Mouse (Mus musculus): ENCODE measurements around the gene Irs1. TPM values are rescaled to one million over a fixed set of nuclear protein-coding genes. Genes with fewer than 3 reads are reported as not detected.
A peak's percentile ranks its signal among the peaks of the same experiment; 100 is the strongest.

Gene Irs1
- polyA plus RNA-seq, 1 experiment from 2014 or later, result 8.5 TPM

GRCm38 (mm10) chr1:82286190-82287051 lies 4.8 kb downstream of the Irs1 start:
- no peaks in the 10 kb centered on the region for H3K27me3 ChIP-seq
- 12% methylated on average over 15 of the region's 15 CpGs for WGBS
- peak overlapping the region; percentile 91 for H3K9ac ChIP-seq
- no peak for ATAC-seq (ENCODE audit: low FRiP score)
- peak overlapping the region; percentile 70 for H3K27ac ChIP-seq
- peak overlapping the region; percentile 75 for H3K4me3 ChIP-seq
- H3K9me3 ChIP-seq, result no peaks in the 10 kb centered on the region
- H3K4me2 ChIP-seq, result peak overlapping the region; percentile 67
- H3K36me3 ChIP-seq, result peaks cover 19% of the 10 kb centered on the region
- peaks cover 73% of the 10 kb centered on the region for H3K4me1 ChIP-seq (replicated peaks)

- no peak for ATAC-seq (ENCODE audit: low FRiP score)
- peaks cover 75% of the 10 kb centered on the region for H3K4me1 ChIP-seq (replicated peaks)
- peak overlapping the region; percentile 91 for H3K9ac ChIP-seq
- WGBS, result 13% methylated on average over 5 of the region's 5 CpGs
- H3K4me2 ChIP-seq, result peak overlapping the region; percentile 67
- H3K27me3 ChIP-seq, result no peaks in the 10 kb centered on the region
- peak overlapping the region; percentile 75 for H3K4me3 ChIP-seq
- peak overlapping the region; percentile 70 for H3K27ac ChIP-seq
- H3K9me3 ChIP-seq, result no peaks in the 10 kb centered on the region
- peaks cover 19% of the 10 kb centered on the region for H3K36me3 ChIP-seq
These were observed 5.6 kb downstream of the Irs1 start for GRCm38 (mm10) chr1:82285461-82286189.

GRCm38 (mm10) chr1:82284403-82284802 lies 6.8 kb downstream of the Irs1 start:
- no peak for ATAC-seq (ENCODE audit: low FRiP score)
- WGBS, result 22% methylated on average over 4 of the region's 4 CpGs
- Histone ChIP-seq H3K9me3 (no peaks in the 10 kb centered on the region), H3K27me3 (no peaks in the 10 kb centered on the region), H3K27ac (peak overlapping the region; percentile 97), H3K4me2 (peak overlapping the region; percentile 67), H3K36me3 (peaks cover 19% of the 10 kb centered on the region), H3K9ac (peak overlapping the region; percentile 80), H3K4me1 (replicated peaks) (peaks cover 72% of the 10 kb centered on the region), H3K4me3 (peak overlapping the region; percentile 75)

GRCm38 (mm10) chr1:82283901-82284301 lies 7.3 kb downstream of the Irs1 start:
- H3K4me3 ChIP-seq, result peak overlapping the region; percentile 75
- no peaks in the 10 kb centered on the region for H3K9me3 ChIP-seq
- H3K27me3 ChIP-seq, result no peaks in the 10 kb centered on the region
- H3K4me2 ChIP-seq, result peak overlapping the region; percentile 67
- peak overlapping the region; percentile 80 for H3K9ac ChIP-seq
- 0 out of 2 replicates have a peak, but pooled peaks have one; percentile 19 for ATAC-seq (ENCODE audit: low FRiP score)
- H3K4me1 ChIP-seq (replicated peaks), result peaks cover 67% of the 10 kb centered on the region
- 0% methylated on average over 1 of the region's 1 CpGs for WGBS
- H3K36me3 ChIP-seq, result peaks cover 17% of the 10 kb centered on the region
- H3K27ac ChIP-seq, result peak overlapping the region; percentile 97

- Histone ChIP-seq H3K27me3 (no peaks in the 10 kb centered on the region), H3K4me3 (peak overlapping the region; percentile 75), H3K4me2 (peak overlapping the region; percentile 67), H3K27ac (peak overlapping the region; percentile 97), H3K9me3 (no peaks in the 10 kb centered on the region), H3K9ac (peak overlapping the region; percentile 80), H3K36me3 (peaks cover 11% of the 10 kb centered on the region), H3K4me1 (replicated peaks) (peaks cover 59% of the 10 kb centered on the region)
- peak; percentile 98 for ATAC-seq (ENCODE audit: low FRiP score)
- 1% methylated on average over 31 of the region's 35 CpGs for WGBS
These were observed 8.1 kb downstream of the Irs1 start for GRCm38 (mm10) chr1:82282992-82283611.

GRCm38 (mm10) chr1:82281823-82282222 lies 9.4 kb downstream of the Irs1 start:
- WGBS, result 89% methylated on average over 6 of the region's 6 CpGs
- Histone ChIP-seq H3K27me3 (no peaks in the 10 kb centered on the region), H3K36me3 (peaks cover 11% of the 10 kb centered on the region), H3K9ac (no peak overlapping the region), H3K9me3 (no peaks in the 10 kb centered on the region), H3K4me1 (replicated peaks) (peaks cover 47% of the 10 kb centered on the region), H3K27ac (no peak overlapping the region), H3K4me3 (no peak overlapping the region), H3K4me2 (no peak overlapping the region)
- ATAC-seq (ENCODE audit: low FRiP score), result no peak

- WGBS, result 84% methylated on average over 1 of the region's 1 CpGs
- no peak overlapping the region for H3K4me2 ChIP-seq
- H3K27me3 ChIP-seq, result no peaks in the 10 kb centered on the region
- H3K9me3 ChIP-seq, result no peaks in the 10 kb centered on the region
- peaks cover 31% of the 10 kb centered on the region for H3K4me1 ChIP-seq (replicated peaks)
- H3K36me3 ChIP-seq, result peaks cover 15% of the 10 kb centered on the region
- H3K27ac ChIP-seq, result no peak overlapping the region
- no peak overlapping the region for H3K4me3 ChIP-seq
- H3K9ac ChIP-seq, result no peak overlapping the region
- ATAC-seq (ENCODE audit: low FRiP score), result no peak
These were observed 11.4 kb downstream of the Irs1 start for GRCm38 (mm10) chr1:82279768-82280167.

GRCm38 (mm10) chr1:82274361-82274760 lies 16.9 kb downstream of the Irs1 start:
- Histone ChIP-seq H3K36me3 (peaks cover 15% of the 10 kb centered on the region), H3K27ac (no peak overlapping the region), H3K4me2 (no peak overlapping the region), H3K9me3 (no peaks in the 10 kb centered on the region), H3K27me3 (no peaks in the 10 kb centered on the region), H3K9ac (no peak overlapping the region), H3K4me1 (replicated peaks) (peaks cover 17% of the 10 kb centered on the region), H3K4me3 (no peak overlapping the region)
- 46% methylated on average over 1 of the region's 1 CpGs for WGBS
- no peak for ATAC-seq (ENCODE audit: low FRiP score)

GRCm38 (mm10) chr1:82273529-82273928 lies 17.7 kb downstream of the Irs1 start:
- Histone ChIP-seq H3K9ac (no peak overlapping the region), H3K27me3 (no peaks in the 10 kb centered on the region), H3K4me2 (no peak overlapping the region), H3K27ac (no peak overlapping the region), H3K4me1 (replicated peaks) (peaks cover 17% of the 10 kb centered on the region), H3K9me3 (no peaks in the 10 kb centered on the region), H3K4me3 (no peak overlapping the region), H3K36me3 (peaks cover 15% of the 10 kb centered on the region)
- no peak for ATAC-seq (ENCODE audit: low FRiP score)
- WGBS, result 20% methylated on average over 6 of the region's 6 CpGs

- no peak for ATAC-seq (ENCODE audit: low FRiP score)
- H3K9me3 ChIP-seq, result no peaks in the 10 kb centered on the region
- WGBS, result 83% methylated on average over 5 of the region's 5 CpGs
These were observed 19.0 kb downstream of the Irs1 start for GRCm38 (mm10) chr1:82272231-82272630.

GRCm38 (mm10) chr1:82267547-82267946 lies 23.7 kb downstream of the Irs1 start:
- no peaks in the 10 kb centered on the region for H3K27me3 ChIP-seq
- no peaks in the 10 kb centered on the region; the same call in 1 of the 2 replicates for H3K4me1 ChIP-seq (replicated peaks)
- H3K4me3 ChIP-seq, result no peak overlapping the region
- H3K36me3 ChIP-seq, result no peaks in the 10 kb centered on the region
- H3K9ac ChIP-seq, result no peak overlapping the region
- no peak for ATAC-seq (ENCODE audit: low FRiP score)
- H3K4me2 ChIP-seq, result no peak overlapping the region
- no peaks in the 10 kb centered on the region for H3K9me3 ChIP-seq
- H3K27ac ChIP-seq, result no peak overlapping the region
- WGBS, result 86% methylated on average over 4 of the region's 4 CpGs

More at GRCm38 (mm10) chr1:82272231-82272630, 19.0 kb downstream of the Irs1 start:
- Histone ChIP-seq H3K4me1 (replicated peaks) (peaks cover 17% of the 10 kb centered on the region), H3K27ac (no peak overlapping the region), H3K36me3 (peaks cover 8% of the 10 kb centered on the region), H3K9ac (no peak overlapping the region), H3K4me2 (no peak overlapping the region), H3K27me3 (no peaks in the 10 kb centered on the region), H3K4me3 (no peak overlapping the region)

- Histone ChIP-seq H3K4me1 (replicated peaks) (peaks cover 16% of the 10 kb centered on the region), H3K36me3 (no peaks in the 10 kb centered on the region), H3K4me2 (no peak overlapping the region), H3K27ac (no peak overlapping the region), H3K4me3 (no peak overlapping the region), H3K27me3 (no peaks in the 10 kb centered on the region), H3K9me3 (no peaks in the 10 kb centered on the region), H3K9ac (no peak overlapping the region)
- no peak for ATAC-seq (ENCODE audit: low FRiP score)
- 68% methylated on average over 1 of the region's 1 CpGs for WGBS
These were observed 28.9 kb downstream of the Irs1 start for GRCm38 (mm10) chr1:82262331-82262730.

Measured in hindbrain, embryonic 13.5 days (tissue).